Mouse (Mus musculus) activated CD4-positive, CD25-positive, alpha-beta regulatory T cell, adult 9 weeks (primary cell): Measurements from ENCODE around the gene Gm5141. TPM values are rescaled to one million over a fixed set of nuclear protein-coding genes. Genes with fewer than 3 reads are reported as not detected.

ENCODE experiments used
- polyA plus RNA-seq: library from polyadenylated mRNA; unstranded; fragments of 100-300 nt; shearing (Covaris generic); gene quantifications from one replicate; pipeline ENCODE4 v1.2.1, GENCODE M21; 2017

Gm5141 gene
- 7.6 TPM for polyA plus RNA-seq

GRCm38 (mm10) chr13:62785199-62786134 lies at the start of gene Gm5141:
Gene Gm5141, minus strand, starts transcription at chr13:62785808.

GRCm38 (mm10) chr13:62760432-62761415 lies 24.9 kb downstream of the Gm5141 start, which contains the start of gene Platr25:
Gene Platr25, minus strand, starts transcription at chr13:62760709.

Other genes starting within 250 kb of the Gm5141 start
- 1.8 TPM for gene Zfp935, start 227.3 kb downstream of the Gm5141 start, polyA plus RNA-seq
- gene Zfp934, start 214.6 kb downstream of the Gm5141 start, polyA plus RNA-seq, result 11.1 TPM
- 3.6 TPM for gene 6720489N17Rik, start 161.6 kb downstream of the Gm5141 start, polyA plus RNA-seq
- 16.4 TPM for gene Platr25, start 25.1 kb downstream of the Gm5141 start, polyA plus RNA-seq
- gene Fbp2, start 72.6 kb upstream of the Gm5141 start, polyA plus RNA-seq, result not detected
- not detected for gene Fbp1, start 102.5 kb upstream of the Gm5141 start, polyA plus RNA-seq
- gene 2010111I01Rik, start 179.1 kb upstream of the Gm5141 start, polyA plus RNA-seq, result 230 TPM